Mouse (Mus musculus): ENCODE measurements at regions not wholly inside any gene's neighbourhood (a gene's known extent, or its start where the extent isn't known, plus 50 kb on each side); places are given as distances from the start of the nearest gene placed in this dataset.

DNA sequence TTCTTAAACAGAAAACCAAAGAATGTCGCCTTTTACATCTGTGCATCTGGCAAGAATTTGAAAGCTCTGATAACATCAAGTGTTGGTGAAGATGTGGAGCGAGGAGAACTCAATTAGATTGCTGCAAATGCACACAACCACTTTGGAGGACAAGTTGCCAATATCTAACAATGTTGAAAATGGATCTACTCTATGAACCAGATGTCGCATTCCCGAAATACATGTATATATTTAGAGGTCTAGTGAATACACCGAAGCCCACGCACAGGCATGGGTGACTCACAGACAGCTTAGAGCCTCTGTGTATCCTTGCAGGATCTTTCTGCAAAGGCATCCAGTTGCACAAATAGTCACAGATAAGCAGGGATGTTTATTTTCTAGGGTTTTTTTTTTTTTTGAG is 108.4 kb downstream of the Ddx1 start:
- TF ChIP-seq POLR2A (IDR thresholded peaks at IDR 0.05; ENCODE audit: extremely low read depth, insufficient read depth, low read length) (no peak), CTCF (IDR thresholded peaks at IDR 0.05; ENCODE audit: extremely low read depth, insufficient read depth, low read length) (no peak)
